Mouse (Mus musculus): ENCODE data around the gene Rhbdl3. TPM values are rescaled to one million over a fixed set of nuclear protein-coding genes. Genes with fewer than 3 reads are reported as not detected.

Rhbdl3 gene
- total RNA-seq, 4 experiments from 2014 or later = 3.0 to 12.1 (median 7.0) TPM

DNA sequence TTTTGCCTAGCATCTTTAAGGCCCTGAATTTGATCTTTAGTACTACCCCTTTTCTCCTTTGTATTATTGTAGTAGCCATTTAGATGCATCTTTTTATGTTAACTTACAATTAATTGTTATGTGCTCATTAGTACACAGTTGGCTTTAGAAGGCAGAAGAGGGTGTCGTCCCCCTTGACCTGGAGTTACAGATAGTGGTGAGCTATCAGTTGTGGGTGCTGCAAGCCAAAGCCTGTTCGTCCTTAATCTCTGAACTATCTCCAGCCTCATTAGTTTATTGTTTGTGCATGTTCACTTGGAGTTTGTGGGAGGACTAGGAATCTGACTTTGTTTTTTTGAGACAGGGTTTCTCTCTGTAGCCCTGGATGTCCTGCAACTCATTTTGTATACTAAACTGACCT is 86.1 kb downstream of the Rhbdl3 start:
- no peak for DNase-seq

DNA sequence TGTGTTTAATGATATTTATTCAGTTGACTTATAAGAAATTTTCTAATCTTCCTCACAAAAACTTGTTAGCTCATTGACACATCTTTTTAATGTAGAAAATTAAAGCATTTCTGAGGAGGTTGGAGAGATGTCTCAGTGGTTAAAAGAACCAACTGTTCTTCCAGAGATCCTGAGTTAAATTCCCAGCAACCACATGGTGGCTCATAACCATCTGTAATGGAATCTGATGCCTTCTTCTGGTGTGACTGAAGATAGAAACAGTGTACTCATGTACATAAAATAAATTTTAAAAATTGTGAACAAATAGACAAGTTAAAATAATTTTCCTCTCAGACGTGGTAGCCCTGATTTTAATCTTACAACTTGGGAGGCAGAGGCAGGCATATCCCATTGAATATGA is 89.2 kb downstream of the Rhbdl3 start:
- no peak for DNase-seq

DNA sequence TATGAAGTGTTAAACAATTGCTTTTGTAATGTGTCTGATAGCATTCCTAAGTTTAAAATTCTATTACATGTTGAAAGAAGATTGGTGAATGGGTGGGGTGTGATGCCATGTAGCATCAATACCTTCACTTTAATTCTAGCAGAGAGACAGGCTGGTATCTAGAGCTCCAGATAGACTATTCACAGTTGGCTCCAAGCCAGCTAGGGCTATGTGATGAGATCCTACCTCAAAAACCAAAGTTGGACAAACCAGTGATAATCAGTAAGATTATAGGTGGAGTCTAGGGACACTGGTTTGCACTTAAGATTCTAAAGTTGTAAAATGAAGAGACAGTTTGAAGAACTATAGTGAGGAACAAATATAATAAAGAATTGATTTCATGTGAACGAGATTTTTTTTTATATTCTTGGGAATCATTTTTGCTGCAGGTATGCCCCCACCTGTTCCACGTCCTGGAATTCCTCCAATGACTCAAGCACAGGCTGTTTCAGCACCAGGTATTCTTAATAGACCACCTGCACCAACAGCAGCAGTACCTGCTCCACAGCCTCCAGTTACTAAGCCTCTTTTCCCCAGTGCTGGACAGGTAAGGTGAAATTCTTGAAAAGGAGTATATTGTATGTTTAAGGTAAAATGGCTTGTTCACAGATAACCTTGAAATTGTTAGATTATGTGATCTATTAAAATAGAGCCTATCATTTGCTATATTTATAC is 90.9 kb downstream of the Rhbdl3 start:
- no peak for DNase-seq

DNA sequence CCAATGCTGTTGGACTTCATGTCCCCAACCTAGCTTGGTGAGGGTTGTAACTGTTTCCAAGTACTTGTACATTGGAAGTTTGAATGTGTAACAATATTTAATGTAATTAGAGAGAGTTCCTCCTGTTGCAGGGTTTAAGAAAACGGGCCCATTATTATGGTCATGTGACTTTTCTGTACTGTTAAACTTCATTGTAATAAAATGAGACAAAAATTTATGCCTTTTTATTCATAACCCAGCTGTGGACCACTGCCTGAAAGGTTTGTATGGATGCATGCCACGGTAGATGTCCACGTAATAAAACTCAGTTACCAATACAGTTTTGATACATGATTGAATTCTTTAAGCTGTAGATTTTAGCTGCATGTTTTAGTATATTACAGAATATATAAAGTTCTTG is 95.2 kb downstream of the Rhbdl3 start:
- no peak for DNase-seq

DNA sequence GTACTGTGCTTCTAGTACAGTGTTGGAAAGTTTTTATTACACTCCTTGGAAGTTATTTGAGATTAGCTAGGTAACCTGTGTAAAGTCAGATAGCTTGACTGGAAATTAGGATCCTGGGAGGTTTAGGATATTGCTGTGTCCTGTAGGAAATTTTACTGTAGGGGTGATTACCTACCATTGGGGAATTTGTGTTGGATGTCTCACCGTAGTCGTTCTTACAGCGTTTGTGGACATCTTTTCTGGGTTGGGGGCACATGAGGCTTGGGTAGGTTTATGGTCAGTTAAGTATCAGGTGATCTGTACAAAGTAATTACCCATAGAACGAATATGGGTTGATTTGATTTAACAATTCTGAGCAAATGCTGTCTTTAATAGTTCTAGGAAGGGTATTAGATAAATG is 95.9 kb downstream of the Rhbdl3 start:
- no peak for DNase-seq

Other genes with a start within 250 kb of the Rhbdl3 start
- gene Crlf3, start 219.9 kb upstream of the Rhbdl3 start, total RNA-seq (2022) = 10 to 100 TPM; 15.7 to 30.6 (median 22.2) TPM
- gene Atad5, start 211.5 kb upstream of the Rhbdl3 start, total RNA-seq (2022) = 1 to 10 TPM; 2.1 to 3.9 (median 2.8) TPM
- gene Tefm, start 158.7 kb upstream of the Rhbdl3 start, total RNA-seq (2022) = 10 to 100 TPM; 15.5 to 23.6 (median 17.5) TPM
- 10 to 100 TPM in 2 of 4 experiments, 1 to 10 TPM in 2; 7.0 to 19.5 (median 13.3) TPM for gene Adap2, start 146.8 kb upstream of the Rhbdl3 start, total RNA-seq (2022)
- gene Rnf135, start 117.1 kb upstream of the Rhbdl3 start, total RNA-seq (2022) = 10 to 100 TPM; 13.4 to 16.8 (median 13.7) TPM
- gene Rhot1, start 91.9 kb upstream of the Rhbdl3 start, total RNA-seq (2022) = 10 to 100 TPM; 72.8 to 84.0 (median 81.5) TPM
- 10 to 100 TPM; 23.4 to 34.3 (median 27.3) TPM for gene 5730455P16Rik, start 77.1 kb downstream of the Rhbdl3 start, total RNA-seq (2022)
- gene Zfp207, start 82.4 kb downstream of the Rhbdl3 start, total RNA-seq (2022) = 100 to 1,000 TPM; 115 to 175 (median 146) TPM
- 100 to 1,000 TPM; 121 to 161 (median 141) TPM for gene Psmd11, start 127.7 kb downstream of the Rhbdl3 start, total RNA-seq (2022)
- gene Cdk5r1, start 176.1 kb downstream of the Rhbdl3 start, total RNA-seq (2022) = 1 to 10 TPM; 2.4 to 3.9 (median 3.4) TPM

Data from adrenal gland, adult 8-10 months (tissue).